In the genomic region with DNA sequence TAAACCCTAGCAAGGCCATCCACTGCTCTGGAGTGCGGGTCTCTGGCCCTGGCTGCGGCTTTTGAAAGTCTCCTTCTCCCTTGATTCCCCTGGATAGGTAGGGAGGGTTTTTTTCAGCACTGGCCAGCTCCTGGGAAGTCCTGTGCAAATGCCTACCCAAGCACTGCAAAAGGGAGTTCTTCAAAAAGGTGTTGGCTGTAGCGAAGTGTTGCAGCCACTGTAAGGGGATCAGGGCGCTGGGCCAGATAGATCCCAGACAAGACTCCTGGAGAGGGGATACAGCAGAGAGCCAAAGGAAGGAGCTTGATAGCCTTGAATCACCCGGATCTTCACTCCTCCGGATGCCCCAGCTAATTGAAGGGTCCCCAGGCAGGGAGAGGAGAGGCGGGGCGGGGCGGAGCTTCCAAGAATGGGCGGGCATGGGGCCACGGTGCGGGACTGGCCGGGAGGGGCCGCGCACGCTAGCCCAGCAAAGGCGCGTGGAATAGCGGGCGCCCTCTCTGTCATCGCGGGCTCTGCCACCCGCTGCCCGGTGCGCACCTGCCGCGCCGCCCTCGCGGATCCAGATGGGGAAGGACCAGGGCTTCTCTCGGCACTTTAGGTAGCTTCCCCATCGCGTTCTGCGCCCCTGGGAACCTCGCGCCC, we compare ENCODE assay signal across 11 mouse cellular contexts. TPM values are rescaled to one million over a fixed set of nuclear protein-coding genes. Genes with fewer than 3 reads are reported as not detected.
DNase-seq lines count a peak whose midpoint lies in the region; ATAC-seq lines count a peak whose summit lies in the region.
"Had no signal": no experiment of that assay in that cellular context is flagged by ENCODE, and none has a peak within 500 bp of the region (broad histone marks: within the 10 kb centered on the region; RNA-seq: fewer than 3 reads in every experiment).

No protein-coding gene starts in this region.

- no peak overlapping the region for H3K27ac ChIP-seq in lung, embryonic 16.5 days (ENCODE audit: low read length)
- H3K27ac ChIP-seq in hindbrain, embryonic 16.5 days (ENCODE audit: low read depth, low read length), result no peak overlapping the region
- no peak overlapping the region for H3K27ac ChIP-seq in neural tube, embryonic 14.5 days (ENCODE audit: low read depth, low read length)
- H3K27ac ChIP-seq: macrophage had no signal

- no peaks in the 10 kb centered on the region for H3K9me3 ChIP-seq in lung, embryonic 16.5 days (ENCODE audit: control insufficient read depth, low read length)
- no peaks in the 10 kb centered on the region for H3K9me3 ChIP-seq in hindbrain, embryonic 16.5 days (ENCODE audit: control insufficient read depth, low read length)
- H3K9me3 ChIP-seq in neural tube, embryonic 14.5 days (ENCODE audit: control insufficient read depth, low read length), result no peaks in the 10 kb centered on the region

- H3K36me3 ChIP-seq in lung, embryonic 16.5 days (ENCODE audit: control insufficient read depth, insufficient read depth, low read length), result no peaks in the 10 kb centered on the region
- H3K36me3 ChIP-seq in hindbrain, embryonic 16.5 days (ENCODE audit: control insufficient read depth, insufficient read depth, low read length), result no peaks in the 10 kb centered on the region
- no peaks in the 10 kb centered on the region for H3K36me3 ChIP-seq in neural tube, embryonic 14.5 days (ENCODE audit: control insufficient read depth, insufficient read depth, low read length)

- whole genome bisulfite sequencing in lung, embryonic 16.5 days, result 1% methylated on average over 36 of the region's 36 CpGs
- 2% methylated on average over 22 of the region's 36 CpGs for WGBS in hindbrain, embryonic 16.5 days
- WGBS in neural tube, embryonic 14.5 days, result 2% methylated on average over 34 of the region's 36 CpGs

- H3K9ac ChIP-seq in lung, embryonic 16.5 days (ENCODE audit: low read length), result no peak overlapping the region
- H3K9ac ChIP-seq in hindbrain, embryonic 16.5 days (ENCODE audit: low read depth, low read length), result peak overlapping the region; percentile 53; the same call in 1 of the 2 replicates
- no peak overlapping the region for H3K9ac ChIP-seq in neural tube, embryonic 14.5 days (replicated peaks; ENCODE audit: low read depth, low read length)

- ATAC-seq in cerebellum, adult (ENCODE audit: insufficient number of reproducible peaks, low FRiP score, low TSS enrichment), result no peak
- ATAC-seq in lung, embryonic 16.5 days (ENCODE audit: low read depth), result no peak
- no peak for ATAC-seq in hindbrain, embryonic 16.5 days
- no peak for ATAC-seq in neural tube, embryonic 14.5 days (ENCODE audit: low read depth)

- H3K4me2 ChIP-seq in lung, embryonic 16.5 days (ENCODE audit: low read depth, low read length), result peak overlapping the region; percentile 25; the same call in 1 of the 2 replicates
- H3K4me2 ChIP-seq in hindbrain, embryonic 16.5 days (ENCODE audit: low read length), result peak overlapping the region; percentile 70
- H3K4me2 ChIP-seq in neural tube, embryonic 14.5 days (ENCODE audit: low read depth, low read length), result peak overlapping the region; percentile 41

- peak overlapping the region; percentile 16; the same call in 1 of the 2 replicates for H3K4me3 ChIP-seq in lung, embryonic 16.5 days (ENCODE audit: low read length)
- peak overlapping the region; percentile 41 for H3K4me3 ChIP-seq in hindbrain, embryonic 16.5 days (ENCODE audit: low read length)
- peak overlapping the region; percentile 23 for H3K4me3 ChIP-seq in neural tube, embryonic 14.5 days (ENCODE audit: low read depth, low read length)

- H3K4me1 ChIP-seq in lung, embryonic 16.5 days (replicated peaks; ENCODE audit: control insufficient read depth, insufficient read depth, low read length), result peaks cover 4% of the 10 kb centered on the region
- H3K4me1 ChIP-seq in hindbrain, embryonic 16.5 days (ENCODE audit: control insufficient read depth, insufficient read depth, low read depth, low read length), result peaks cover 15% of the 10 kb centered on the region
- peaks cover 6% of the 10 kb centered on the region; the same call in 1 of the 2 replicates for H3K4me1 ChIP-seq in neural tube, embryonic 14.5 days (ENCODE audit: control insufficient read depth, insufficient read depth, low read length)

- peak; percentile 66 to 74 for DNase-seq in cerebellum, postnatal 14 days
- DNase-seq in lung, postnatal 14 days, result no peak
- no peak for DNase-seq in frontal cortex, postnatal 14 days (ENCODE audit: low spot score in 2 of 2)
- no peak for DNase-seq in right cerebral cortex, adult 2 months (ENCODE audit: low spot score in 2 of 2)
- DNase-seq: cerebellum, adult 18-20 months had no signal

- peaks cover 70% of the 10 kb centered on the region for H3K27me3 ChIP-seq in lung, embryonic 16.5 days (ENCODE audit: control insufficient read depth, insufficient read depth, low read depth, low read length)
- H3K27me3 ChIP-seq in hindbrain, embryonic 16.5 days (replicated peaks; ENCODE audit: control insufficient read depth, insufficient read depth, low read length), result peaks cover 61% of the 10 kb centered on the region
- peaks cover 57% of the 10 kb centered on the region for H3K27me3 ChIP-seq in neural tube, embryonic 14.5 days (ENCODE audit: control insufficient read depth, insufficient read depth, low read length)

RNA-seq across cellular contexts. Expression of a gene that starts 12.6 kb away (rescaled TPM):
- polyA plus RNA-seq in lung, embryonic 16.5 days (2015; fragmentation: Nextera tagmentation; extraction: Ambion mirVana), result 0.04 TPM in 1 of 2 replicates, not detected in the other
- polyA plus RNA-seq in hindbrain, embryonic 16.5 days (2015; fragmentation: Nextera tagmentation; extraction: Ambion mirVana), result 0.42 and 0.51 TPM in 2 replicates
- polyA plus RNA-seq in neural tube, embryonic 14.5 days (2014; fragmentation: Nextera tagmentation; extraction: Ambion mirVana), result 0.24 and 0.44 TPM in 2 replicates
- polyA plus RNA-seq: C2C12, macrophage had no signal

RNA-seq across cellular contexts. Expression of a gene that starts 33.9 kb away (rescaled TPM):
- 320 and 341 TPM in 2 replicates for polyA plus RNA-seq in lung, embryonic 16.5 days (2015; fragmentation: Nextera tagmentation; extraction: Ambion mirVana)
- 123 and 138 TPM in 2 replicates for polyA plus RNA-seq in hindbrain, embryonic 16.5 days (2015; fragmentation: Nextera tagmentation; extraction: Ambion mirVana)
- polyA plus RNA-seq in neural tube, embryonic 14.5 days (2014; fragmentation: Nextera tagmentation; extraction: Ambion mirVana), result 114 and 146 TPM in 2 replicates

RNA-seq across cellular contexts. Expression of a gene that starts 40.7 kb away (rescaled TPM):
- 72.7 and 79.2 TPM in 2 replicates for polyA plus RNA-seq in lung, embryonic 16.5 days (2015; fragmentation: Nextera tagmentation; extraction: Ambion mirVana)
- polyA plus RNA-seq in hindbrain, embryonic 16.5 days (2015; fragmentation: Nextera tagmentation; extraction: Ambion mirVana), result 75.9 and 77.0 TPM in 2 replicates
- polyA plus RNA-seq in neural tube, embryonic 14.5 days (2014; fragmentation: Nextera tagmentation; extraction: Ambion mirVana), result 81.2 and 84.9 TPM in 2 replicates

RNA-seq across cellular contexts. Expression of a gene that starts 54.6 kb away (rescaled TPM):
- polyA plus RNA-seq in lung, embryonic 16.5 days (2015; fragmentation: Nextera tagmentation; extraction: Ambion mirVana), result 32.3 and 33.0 TPM in 2 replicates
- polyA plus RNA-seq in hindbrain, embryonic 16.5 days (2015; fragmentation: Nextera tagmentation; extraction: Ambion mirVana), result 24.9 and 28.2 TPM in 2 replicates
- 20.1 and 29.0 TPM in 2 replicates for polyA plus RNA-seq in neural tube, embryonic 14.5 days (2014; fragmentation: Nextera tagmentation; extraction: Ambion mirVana)

Comparison
In these comparisons a context has a peak if more than half of its experiments do, and no peak if none do; other contexts are left out.
1. DNase-seq: peak in cerebellum, postnatal 14 days (2 of 2); none in lung, postnatal 14 days (single experiment), frontal cortex, postnatal 14 days (0 of 2) and right cerebral cortex, adult 2 months (0 of 2).
2. Peak in every context shown above with its lines, with median percentiles within 50 percentile points of each other: H3K4me2 ChIP-seq and H3K4me3 ChIP-seq.